Mouse (Mus musculus): ENCODE results near the gene Igsf9.
A peak's percentile ranks its signal among the peaks of the same experiment; 100 is the strongest.

The Igsf9 gene

DNA sequence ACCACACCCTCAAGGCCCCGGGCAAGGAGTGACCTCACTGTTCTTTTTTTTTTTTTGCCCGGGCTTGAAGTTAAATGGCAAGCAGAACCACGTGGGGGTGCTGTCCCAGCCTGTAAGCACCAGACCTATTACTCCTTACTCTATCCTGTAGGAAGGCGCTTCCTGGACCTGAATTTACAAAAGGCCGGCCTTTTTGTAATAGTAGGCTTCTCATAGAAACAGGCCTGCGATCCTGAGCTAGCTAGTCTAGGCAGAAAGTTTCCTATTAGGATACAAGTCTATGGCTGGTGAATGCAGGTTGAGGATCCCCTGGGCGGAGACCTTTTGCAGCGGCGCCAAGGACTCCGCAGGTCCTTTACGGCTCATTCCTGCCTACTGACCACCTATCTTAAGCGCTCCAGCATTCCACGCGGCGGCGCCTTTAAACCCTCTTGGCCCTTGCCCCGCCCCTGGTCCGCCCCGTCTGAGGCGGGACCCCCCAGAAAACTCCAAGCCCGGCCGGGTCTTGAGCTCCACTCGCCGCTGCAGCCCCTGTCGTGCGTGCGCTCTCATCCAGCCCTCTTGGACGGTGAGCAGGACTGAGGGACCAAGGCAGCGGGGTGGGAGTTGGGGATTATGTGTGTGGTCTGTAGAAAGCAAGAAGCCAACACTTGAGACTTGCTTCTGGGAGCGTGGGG lies 18.3 kb downstream of the Igsf9 start, which contains the start of gene Tagln2:
TSS of gene Tagln2 (plus strand) at position 283 of the 677 bp plus-strand sequence.
- peak; percentile 94 to 95 for DNase-seq

DNA sequence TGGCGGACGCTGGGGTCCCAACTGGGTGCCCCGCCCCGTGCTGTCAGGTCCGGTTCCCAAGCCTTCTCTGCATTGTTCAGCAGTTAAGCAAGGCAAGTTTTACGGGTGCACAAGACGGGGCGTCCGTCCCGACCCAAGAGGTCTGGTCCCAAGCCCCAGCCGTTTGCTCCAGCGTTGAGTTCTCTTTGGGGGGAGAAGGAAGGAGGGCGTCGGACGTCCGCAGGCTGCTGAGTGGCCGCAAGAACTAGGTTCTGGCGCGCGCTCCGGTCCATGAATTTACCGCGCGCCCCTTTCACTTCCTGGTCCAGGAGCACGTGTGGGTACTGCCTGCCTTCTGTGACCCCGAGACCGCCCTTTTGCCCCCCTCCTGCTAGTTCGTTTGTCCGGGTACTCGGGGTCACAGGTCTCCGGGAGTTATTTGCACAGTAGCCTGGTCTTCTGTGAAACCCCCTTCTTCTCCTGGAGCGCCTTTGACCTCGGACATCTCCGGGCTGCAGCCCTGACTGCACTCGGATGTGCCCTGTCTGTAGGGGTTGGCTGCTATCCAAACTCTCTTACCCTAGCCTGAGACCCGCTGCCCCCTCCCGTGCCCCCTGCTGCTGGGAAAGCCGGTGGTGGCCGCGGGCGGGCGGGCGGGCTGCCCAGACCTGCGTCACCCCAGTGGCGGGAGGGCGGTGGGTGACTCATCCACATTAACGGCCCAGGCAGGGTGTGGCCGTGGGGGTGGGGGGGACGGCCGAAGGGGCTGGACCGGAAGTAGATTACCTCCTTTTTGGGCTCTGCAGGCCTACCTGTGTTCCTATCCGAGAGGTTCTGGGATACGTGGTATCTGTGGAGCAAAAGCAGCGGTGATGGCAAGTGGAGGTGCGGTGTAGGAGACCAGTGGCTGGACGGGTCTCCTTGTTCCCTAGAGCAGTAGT lies 19.1 kb downstream of the Igsf9 start:
- DNase-seq = peak; percentile 85 to 86

DNA sequence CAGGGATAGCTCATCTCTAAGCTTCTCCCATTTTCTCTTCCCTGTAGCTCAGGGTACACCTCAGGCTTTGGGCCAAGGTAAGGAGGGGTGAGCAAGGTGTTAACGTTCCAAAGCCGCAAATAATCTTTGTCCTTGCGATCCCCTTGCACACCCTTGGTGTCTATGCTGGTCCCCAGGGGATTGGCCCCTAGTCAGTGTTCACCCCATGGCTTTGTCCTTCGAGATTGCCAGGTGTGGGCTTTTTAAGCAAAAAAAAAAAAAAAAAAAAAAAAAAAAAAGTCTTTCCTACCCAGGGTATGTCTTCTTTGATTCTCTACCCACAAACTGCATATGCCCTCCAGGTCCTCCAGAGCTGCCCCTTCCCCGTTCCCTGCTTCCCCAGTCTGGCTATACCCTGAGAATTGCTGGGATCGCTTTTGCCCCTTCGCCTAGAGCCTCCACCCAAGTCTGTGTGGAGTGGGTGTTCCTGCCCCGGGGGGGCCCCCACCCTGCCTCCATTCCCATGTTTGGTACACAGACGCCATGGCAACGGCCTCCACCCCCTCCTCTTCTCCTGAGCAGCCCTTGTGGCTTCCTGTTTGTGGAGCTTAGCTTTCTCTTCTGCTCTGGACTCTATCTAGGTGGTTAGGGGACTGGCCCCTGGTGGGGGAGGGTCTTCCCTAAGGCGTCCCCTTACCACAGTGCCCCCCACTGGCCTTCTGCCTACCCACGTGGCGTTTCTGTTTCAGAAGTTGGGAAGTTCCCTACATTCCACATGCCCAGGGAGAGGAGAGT lies 20.0 kb downstream of the Igsf9 start:
- DNase-seq = peak; percentile 74 to 79

DNA sequence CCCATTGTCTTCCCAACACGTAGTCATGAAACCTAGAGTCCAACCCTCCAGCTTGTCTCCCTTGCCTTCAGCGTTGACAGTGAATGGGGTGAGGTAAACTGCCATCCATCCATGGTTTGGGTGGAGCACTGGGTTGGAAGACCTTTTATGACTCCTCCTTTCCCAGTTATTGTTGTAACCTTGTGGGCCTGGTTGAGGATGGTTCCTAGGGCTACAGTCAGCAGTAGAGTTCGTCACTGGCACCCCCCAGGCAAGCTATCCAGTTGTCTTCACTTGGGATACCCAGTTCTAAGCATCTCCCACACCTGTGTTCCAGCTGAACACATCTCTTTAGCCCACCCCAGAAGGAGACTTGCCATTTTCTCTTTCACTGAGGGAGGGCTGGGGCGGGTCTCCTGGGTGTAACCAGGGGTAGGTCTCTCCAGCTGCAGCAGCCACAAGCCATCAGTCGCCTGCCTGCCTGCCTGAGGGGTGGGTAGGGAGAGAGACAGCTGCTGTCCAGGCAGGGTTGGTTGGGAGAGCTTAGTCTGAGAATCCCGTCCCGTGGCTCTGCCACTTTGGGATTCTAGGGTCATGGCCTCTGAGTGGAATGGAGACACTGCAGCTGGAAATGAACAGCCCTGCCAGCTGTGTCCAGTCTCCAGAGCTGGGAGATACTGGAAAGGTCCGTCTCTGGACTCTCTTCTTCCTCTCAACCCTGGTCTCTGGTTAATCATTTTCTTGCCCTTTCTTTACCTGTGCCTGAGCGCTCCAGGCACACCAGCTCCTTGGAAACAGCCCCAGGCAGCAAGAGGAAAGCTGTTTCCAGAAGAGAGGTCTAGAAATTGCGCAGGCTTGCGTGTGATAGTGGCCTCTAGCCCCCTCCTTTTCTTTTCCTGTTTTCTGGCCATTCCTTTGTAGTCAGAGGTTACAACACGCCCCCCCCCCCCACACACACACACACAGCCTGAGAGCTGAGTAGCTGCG lies 20.8 kb downstream of the Igsf9 start:
- DNase-seq = peak; percentile 61 to 77

DNA sequence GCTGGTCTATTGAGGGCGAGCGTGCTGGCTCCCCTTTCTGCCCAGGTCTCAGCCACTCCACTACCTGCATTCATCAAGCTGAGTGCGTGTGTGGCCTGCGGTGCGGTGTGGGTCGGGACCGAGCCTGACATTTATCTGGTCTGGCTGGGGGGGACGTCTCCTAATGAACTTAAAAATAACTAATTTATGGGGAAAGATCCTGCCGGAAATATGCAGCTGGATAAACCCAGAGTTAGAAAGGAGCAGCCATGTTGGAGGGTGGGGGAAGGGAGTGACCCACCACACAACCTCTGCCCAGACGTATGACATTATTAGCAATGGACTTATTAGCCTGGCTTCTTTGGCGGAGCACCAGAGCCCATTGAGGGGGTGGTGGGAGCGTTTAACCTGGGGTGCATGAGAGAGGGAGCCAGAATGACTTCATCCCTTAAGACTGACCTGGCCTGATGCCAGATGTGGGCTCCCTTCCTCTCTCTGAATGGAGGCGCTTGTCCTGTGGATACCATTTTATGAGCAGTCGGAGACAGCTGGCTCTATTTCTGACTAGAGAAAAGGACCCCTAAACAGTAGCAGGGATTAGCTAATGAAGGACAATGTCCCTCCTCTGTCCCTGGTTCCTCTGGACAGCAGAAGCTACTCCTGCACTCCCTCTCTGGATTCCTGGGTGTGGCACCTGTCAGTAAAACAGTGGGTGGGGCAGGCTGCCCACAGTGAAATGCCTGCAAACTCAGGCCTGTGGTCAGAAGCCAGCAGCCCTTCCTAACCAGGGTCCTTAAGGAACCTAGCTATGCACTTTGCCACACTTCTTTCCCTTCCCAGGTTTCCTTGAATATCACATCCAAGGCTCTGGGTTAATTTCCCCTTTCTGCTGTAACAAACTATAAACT lies 21.8 kb downstream of the Igsf9 start:
- DNase-seq = peak; percentile 49 to 71

DNA sequence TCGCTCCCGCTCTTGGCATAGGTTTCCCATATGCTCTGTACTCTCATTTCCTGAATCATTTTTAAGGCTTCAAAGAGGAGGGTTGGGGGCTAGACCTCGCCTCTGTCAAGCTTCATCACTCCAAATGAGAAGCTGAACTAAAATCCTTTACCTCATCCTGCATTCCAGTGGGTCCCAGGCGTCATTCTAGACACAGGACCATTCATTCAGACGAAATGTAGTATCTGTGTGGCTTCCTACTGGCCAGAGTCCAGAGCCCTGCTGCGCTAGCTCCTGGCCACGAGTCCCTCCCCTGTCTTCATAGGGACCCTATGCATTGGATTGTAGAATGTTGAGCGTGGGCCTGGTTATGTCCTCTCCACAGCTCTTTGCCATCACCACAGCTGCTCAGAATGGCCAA lies 23.2 kb downstream of the Igsf9 start:
- DNase-seq = no peak

DNA sequence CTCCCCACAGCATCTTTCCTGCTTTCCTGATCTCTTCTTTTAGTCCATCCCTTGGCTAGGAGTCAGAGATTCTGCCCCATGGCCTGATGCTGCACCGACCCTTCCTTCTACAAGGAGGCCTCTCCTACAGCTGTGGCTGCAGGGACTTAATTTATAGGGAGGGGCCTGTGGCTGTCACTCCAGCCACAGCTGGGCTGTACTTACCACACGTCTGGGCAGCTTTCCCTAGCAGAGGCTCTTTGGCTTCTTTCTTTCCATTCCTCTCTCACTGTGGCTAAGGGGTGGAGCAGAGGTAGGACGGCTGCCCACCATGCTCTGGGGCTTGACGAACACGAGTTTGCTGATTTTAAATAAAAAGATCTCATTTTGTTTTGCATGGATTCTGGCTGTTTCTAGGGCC lies 25.4 kb downstream of the Igsf9 start:
- no peak for DNase-seq

DNA sequence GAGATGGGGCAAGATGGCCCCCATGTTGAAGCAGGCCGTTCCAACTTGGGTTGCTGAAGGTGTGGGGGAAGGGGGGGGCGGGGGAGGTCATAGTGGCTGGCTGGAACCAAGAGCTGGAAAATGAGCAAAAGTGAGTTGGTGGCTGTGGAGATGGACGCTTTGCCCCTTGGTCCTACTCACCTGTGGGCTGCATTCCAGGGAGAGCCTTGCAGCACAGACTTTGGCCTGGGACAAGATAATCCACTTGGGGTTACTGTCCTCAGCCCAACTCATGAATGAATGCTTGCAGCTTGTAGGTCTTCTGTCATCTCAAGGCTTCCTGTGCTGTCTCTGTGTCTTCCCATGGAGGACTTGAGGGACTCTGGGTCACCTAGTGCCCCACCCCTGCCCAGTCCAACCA lies 26.1 kb downstream of the Igsf9 start:
- DNase-seq = peak; percentile 64 to 79

DNA sequence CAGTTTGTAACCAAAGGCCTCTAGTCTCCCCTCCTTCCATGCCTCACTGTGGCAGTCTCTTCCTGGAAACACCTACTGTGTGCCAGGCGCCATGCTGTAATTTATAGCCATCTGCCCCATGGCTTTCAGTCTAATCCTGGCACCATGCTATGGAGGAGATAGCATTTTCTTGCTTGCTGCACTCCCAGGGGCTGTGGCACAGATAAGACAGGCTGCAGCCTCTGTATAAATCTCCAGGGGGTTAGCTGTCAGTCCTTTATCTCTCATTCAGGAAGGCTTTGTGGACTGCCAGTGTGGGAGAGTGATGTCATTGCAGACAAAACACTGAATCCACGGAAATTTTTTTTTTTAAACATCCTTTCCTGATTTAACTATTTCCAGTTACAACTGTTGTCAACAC lies 26.6 kb downstream of the Igsf9 start:
- DNase-seq = peak in 1 of 2 experiments; percentile 26

DNA sequence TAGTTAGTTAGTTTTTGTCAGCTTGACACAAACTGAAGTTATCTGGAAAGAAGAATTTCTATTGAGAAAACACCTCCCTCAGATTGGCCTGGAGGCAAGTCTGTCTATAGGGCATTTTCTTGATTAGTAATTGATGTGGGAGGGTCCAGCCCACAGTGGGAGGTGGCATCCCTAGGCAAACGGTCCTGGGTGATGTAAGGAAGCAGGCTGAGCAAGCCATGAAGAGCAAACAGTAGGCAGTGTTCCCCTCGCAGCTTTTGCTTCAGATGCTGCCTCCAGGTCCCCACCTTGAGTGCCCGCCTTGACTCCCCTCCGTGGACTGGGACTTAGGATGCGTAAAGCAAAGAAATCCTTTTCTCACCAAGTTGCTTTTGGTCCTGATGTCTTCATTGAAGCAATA lies 27.6 kb downstream of the Igsf9 start:
- no peak for DNase-seq

DNA sequence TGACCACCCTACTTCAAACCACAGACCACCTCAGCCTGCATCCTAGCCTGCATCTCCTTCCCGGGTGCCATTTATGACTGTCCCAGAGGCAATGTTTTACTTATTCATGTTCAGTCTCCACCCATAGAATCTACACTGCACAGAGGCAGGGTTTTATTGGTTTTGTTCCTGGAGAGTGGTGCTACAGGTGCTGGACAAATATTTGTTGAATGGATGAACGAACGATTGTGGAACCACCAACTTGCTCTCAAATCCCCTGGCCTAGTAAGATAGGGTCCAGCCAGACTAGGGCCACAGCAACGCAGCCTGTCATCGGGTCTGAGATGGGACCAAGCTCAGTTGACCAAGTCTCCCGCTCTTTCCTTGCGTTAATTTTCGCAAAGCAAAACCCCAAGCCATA lies 28.4 kb downstream of the Igsf9 start:
- no peak for DNase-seq

DNA sequence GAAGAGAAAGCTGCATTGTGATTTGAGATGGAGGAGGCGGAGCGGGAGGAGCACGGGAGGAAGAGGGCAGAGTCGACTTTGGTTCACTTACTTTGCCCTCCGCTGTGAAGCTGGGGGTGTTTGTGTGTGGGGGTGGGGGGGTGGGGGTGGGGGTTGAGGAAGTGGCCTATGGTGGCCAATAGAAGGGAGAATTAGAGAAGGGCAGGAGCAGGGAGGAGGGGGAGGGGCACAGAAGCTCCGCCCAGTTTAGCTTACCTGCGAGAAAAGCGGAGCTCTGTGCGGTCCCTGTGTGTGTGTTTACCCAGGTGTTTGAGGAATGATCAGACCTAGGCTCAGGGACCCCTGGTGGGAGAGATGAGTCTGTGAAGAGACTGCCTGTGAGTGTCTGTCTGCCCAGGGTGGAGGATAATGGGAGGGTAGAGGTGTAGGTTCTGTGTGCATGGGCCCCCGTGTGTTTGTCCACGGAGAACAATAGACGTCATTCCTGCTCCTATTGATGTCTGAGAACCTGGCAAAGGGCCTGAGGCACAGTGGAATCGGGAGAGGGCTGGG lies 28.9 kb downstream of the Igsf9 start:
- DNase-seq = peak; percentile 75 to 86

DNA sequence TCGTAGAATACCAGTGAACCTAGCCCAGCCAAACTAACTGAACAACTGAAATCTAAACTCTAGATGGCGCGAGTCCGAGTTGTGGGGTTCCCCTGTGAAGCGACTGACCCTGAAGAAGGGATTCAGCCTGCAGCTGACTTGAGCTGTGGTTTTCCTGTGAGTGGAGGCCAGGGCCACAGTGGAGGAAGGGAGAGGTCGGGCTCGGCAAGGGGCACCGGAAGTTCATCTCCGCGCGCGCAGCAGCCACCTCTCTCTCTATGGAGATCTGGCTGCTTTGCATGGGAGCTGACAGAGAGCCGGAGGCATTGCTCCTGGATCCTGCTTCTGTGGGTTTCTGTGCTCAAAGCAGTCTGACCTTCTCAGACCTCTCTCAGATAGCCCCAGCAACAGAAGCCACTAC lies 31.4 kb downstream of the Igsf9 start:
- peak; percentile 80 to 85 for DNase-seq

DNA sequence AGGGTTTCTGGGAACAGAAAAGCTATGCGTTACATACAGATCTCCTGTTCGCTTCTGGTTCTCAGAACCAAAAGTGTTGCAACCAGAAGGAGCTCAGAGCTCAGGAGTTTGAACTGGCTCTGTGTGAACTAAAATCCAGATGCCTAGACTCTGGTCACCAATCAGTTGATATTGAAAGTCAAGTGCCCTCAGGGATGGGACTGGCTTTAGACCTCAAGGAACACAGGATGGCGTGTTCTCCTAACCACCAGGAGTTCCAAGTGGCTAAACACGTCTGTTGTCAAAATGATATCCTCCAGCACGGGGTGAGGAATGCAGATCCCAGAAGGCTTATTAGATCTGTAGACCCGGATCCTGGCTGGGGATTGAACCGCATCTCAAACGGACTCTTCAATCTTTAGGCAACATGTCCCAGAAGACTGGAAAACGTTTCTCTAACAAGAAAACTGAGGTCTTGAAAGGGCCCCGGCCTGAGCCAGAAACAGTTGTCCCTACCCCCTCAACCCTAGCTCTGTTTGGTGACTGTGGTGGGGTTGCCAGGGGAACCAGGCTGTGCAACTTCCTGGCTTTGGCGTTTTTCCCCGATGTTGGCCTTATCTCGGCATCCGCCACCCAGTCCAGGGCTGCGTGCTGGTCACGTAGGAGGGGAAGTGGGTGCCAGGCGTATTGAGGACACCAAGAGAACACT lies 32.1 kb downstream of the Igsf9 start:
- DNase-seq = peak; percentile 62 to 64

DNA sequence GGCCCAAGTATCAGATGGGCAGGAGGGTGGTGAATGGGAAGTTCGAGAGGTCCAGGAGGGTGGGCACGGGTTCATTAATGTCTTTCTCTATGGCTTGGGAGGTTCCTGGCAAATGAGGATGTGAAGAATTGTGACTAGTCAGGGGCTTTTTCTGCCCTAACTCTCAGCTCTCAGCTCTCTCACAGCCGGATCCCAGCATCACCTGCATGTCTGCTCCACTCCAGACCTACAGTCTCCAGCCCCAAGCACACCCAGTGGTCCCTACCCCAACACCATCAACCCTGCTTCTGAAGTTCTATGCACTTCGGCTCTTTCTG lies 32.6 kb downstream of the Igsf9 start:
- no peak for DNase-seq

DNA sequence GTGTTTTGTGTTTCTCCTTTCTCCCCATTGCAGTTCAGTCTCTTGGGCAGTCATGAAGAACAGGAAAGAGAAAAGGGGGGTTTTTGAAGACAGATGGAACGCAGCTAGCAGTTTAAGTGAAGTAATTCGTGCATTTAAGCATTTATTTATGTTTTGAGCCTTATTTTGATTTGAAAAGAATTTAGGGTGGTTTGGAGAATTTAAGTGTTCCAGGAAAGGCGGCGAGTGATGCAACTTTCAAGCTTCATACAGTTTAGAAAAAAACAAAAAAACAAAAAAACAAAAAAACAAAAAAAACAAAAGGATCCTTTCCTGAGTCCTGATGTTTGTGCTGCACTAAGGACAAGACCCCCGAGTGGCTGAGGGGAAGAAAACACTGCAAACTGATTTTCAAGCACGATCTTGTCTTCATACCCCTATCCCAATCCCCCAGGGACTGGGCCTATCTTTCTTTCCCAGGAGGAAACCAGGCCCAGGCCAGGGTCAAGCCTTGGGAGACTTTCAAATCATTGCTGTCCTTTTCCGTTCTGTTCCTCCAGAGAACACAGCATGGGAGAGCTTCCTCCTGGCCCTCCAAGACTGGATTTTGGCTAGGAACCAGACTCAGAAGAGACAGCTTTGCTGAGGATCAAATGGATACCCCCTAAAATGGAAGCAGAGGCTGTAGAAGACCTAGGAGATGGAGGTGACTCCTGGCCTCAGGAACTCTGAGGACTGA lies 33.1 kb downstream of the Igsf9 start:
- DNase-seq = peak; percentile 60 to 61

DNA sequence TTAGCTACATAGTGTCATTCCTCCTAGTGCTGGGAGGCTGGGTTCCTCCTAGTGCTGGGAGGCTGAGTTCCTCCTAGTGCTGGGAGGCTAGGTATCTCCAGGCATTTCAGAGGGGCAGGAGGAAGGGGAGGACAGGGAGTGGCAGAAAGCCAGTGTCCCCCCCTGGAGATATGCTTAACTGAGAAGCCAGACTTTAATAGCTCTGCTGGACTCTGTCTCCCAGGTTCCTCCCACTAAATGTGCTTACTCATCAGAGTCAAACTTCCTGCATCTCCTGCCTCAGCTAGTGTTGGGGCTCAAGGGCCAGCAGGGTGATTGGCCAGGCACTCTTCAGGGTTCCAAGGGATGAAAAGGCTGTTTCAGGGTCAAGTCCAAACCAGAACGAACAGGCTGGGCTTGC lies 33.8 kb downstream of the Igsf9 start:
- DNase-seq = peak; percentile 58 to 64

DNA sequence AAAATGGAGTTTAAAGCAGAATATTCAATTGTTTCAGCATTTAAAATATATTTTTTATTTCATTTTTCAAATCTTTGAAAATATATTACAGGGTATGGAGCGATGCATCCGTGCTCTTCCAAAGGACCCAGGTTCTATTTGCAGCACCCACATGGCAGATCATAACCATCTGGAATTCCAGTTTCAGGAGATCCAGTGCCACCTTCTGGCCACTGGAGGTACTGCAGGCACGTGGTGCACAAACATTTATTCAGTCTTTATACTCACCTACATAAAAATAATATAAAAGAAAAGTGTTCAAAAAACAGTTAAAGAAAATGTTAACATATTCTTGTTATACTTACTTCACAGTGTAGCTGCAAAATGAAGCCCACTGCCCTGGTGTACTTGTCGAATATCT lies 36.4 kb downstream of the Igsf9 start:
- DNase-seq = no peak

DNA sequence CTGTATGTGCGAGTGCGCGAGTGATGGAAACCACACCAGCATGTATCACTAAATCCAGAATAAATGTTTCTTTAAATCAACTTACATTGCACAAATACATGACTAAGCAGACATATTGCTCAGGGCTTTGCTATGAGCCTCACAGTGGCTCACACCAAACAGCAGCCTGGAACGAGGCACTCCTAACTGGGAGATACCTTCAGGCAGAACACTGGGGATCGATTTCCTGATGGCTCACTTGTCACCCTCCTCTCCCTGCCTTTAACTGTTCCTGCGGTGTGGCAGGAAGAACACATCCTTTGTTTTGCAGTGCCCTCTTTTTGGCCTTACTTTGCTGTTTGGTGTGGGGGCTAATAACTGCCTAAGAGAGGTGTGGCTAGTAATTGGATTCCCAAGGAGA lies 38.1 kb downstream of the Igsf9 start:
- no peak for DNase-seq

Measured in kidney, postnatal 36 days (tissue).